Mouse (Mus musculus) monocyte, adult 5-6 weeks (primary cell): ENCODE measurements around the gene Agr3. TPM values are rescaled to one million over a fixed set of nuclear protein-coding genes. Genes with fewer than 3 reads are reported as not detected.

Experiments used
- ATAC-seq: fragments of 153-309, 156-312 bp; replicated peaks from 2 replicates; pipeline ENCODE4 v1.8.0; 2017; ENCODE audit warnings: mild to moderate bottlenecking; ENCODE audit not compliant: low TSS enrichment, insufficient number of reproducible peaks, severe bottlenecking, poor library complexity, low FRiP score
- total RNA-seq: library from RNA; stranded (forward); fragments of 200-1000, 200-491, 200-594 nt; gene quantifications from 3 replicates; pipeline ENCODE4 v1.2.3, GENCODE M21; 2017

Agr3 gene
- total RNA-seq, 1 experiment from 2014 or later, result not detected

- no peak for ATAC-seq
These were observed 54.2 kb downstream of the Agr3 start for GRCm38 (mm10) chr12:35979625-35980024.

GRCm38 (mm10) chr12:35981732-35982360 lies 56.4 kb downstream of the Agr3 start:
- ATAC-seq, result peak; percentile 41

DNA sequence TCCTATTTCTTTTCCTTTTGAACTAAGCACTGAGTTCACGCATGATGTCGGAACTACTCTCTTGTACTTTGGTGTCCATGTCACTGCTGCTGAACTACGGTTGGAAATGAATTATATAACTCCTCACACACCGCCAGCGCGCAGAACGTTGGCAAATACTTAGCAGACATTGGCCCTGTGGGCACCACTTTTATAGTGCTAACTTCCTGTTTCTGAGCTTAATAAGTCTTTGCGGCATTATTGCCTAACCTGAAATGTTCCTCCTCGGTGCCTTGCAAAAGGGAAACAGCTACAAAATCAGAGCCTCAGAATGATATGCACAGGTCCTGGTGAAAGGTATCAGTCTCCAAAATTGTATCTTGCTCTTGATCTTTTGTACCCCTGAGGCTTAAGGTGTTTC lies 58.1 kb downstream of the Agr3 start:
- ATAC-seq, result peak; percentile 93

DNA sequence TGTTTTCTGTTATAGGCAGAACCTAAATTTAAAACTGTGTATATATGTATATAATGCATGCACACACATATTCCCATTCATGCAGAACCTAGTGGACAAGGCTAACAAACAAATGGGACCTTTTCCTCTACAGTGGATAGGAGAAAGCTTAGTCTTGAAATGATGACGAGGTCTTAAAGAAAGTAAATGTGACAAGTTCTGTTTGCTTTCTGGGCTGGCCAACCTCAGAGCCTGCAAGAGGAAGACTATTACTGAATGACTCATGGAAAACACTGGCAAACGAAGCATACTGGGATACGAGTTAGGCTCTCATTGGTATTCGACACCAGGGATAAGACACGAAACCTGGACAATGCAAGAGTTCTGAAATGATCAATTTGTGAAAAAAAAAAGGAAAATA lies 59.3 kb downstream of the Agr3 start:
- no peak for ATAC-seq

GRCm38 (mm10) chr12:35992711-35993110 lies 67.3 kb downstream of the Agr3 start, which contains the start of gene Agr2:
Agr2 (plus strand) TSS chr12:35992907.
- no peak for ATAC-seq

DNA sequence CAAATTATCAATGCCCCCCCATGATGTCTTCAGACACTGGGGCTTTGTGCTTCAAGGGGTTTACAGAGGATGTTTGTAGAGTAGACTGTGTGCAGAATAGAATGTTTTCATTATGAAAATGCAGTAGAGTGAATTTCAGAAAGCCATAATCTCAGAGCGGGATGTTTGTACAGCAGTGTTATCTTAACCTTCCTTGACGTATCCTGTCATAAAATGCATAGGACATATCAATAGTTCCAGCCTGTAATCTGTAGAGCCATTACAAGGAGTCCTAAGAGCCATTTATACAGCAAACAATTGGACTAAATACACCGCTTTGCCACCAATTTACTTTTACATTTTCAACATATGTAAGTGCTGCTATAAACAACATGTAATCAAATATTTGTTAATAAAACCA lies 68.2 kb downstream of the Agr3 start:
- no peak for ATAC-seq

DNA sequence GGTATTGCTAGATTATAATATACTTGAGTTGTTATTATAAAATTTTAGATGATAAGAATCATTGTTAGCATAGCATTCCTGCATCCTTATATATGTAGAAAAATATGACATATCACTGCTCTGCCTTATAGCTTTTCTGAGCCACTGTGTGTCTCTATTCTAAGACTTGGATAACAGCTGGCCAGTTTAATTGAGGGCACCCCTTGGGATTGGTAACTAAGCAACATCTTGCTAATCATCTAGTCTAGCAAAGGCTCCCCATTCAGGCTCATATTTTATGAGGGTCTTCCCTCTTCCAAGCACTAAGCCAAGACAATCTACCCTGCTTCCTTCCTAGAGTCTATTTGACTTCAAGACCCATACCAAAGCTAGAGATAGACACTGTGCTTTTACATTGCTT lies 68.7 kb downstream of the Agr3 start:
- ATAC-seq, result no peak

GRCm38 (mm10) chr12:35995799-35996198 lies 70.4 kb downstream of the Agr3 start:
- ATAC-seq, result peak; percentile 46

Other genes starting within 250 kb of the Agr3 start
- gene Agr2, start 67.3 kb downstream of the Agr3 start, total RNA-seq, result not detected in 3 replicates
- 116 to 146 TPM (median 118 TPM) in 3 replicates for gene Tspan13, start 116.9 kb downstream of the Agr3 start, total RNA-seq
- 21.5 to 27.7 TPM (median 27.3 TPM) in 3 replicates for gene Ankmy2, start 231.5 kb downstream of the Agr3 start, total RNA-seq
- gene Bzw2, start 232.5 kb downstream of the Agr3 start, total RNA-seq, result 22.1 to 32.7 TPM (median 24.8 TPM) in 3 replicates